Mouse (Mus musculus): ENCODE results near the gene Gm21897. TPM values are rescaled to one million over a fixed set of nuclear protein-coding genes. Genes with fewer than 3 reads are reported as not detected.
A peak's percentile ranks its signal among the peaks of the same experiment; 100 is the strongest.

Gene Gm21897
- total and polyA plus RNA-seq, 2 experiments from 2014 or later: not detected

GRCm38 (mm10) chr16:15339051-15339450 lies 21.8 kb downstream of the Gm21897 start:
- Histone ChIP-seq H3K27ac (ENCODE audit: low read depth, low read length) (no peak overlapping the region), H3K4me2 (ENCODE audit: low read depth) (no peak overlapping the region), H3K27me3 (ENCODE audit: insufficient read depth, low read length) (no peaks in the 10 kb centered on the region), H3K9me3 (ENCODE audit: low read length) (no peaks in the 10 kb centered on the region), H3K4me1 (ENCODE audit: insufficient read depth) (no peaks in the 10 kb centered on the region), H3K4me3 (ENCODE audit: low read depth, low read length) (no peak overlapping the region), H3K9ac (no peak overlapping the region), H3K36me3 (ENCODE audit: insufficient read depth) (no peaks in the 10 kb centered on the region)
- WGBS: 52% methylated on average over 4 of the region's 4 CpGs
- ATAC-seq (peak; percentile 43; the same call in 1 of the 2 replicates), DNase-seq (peak; percentile 35)
- no peak for TF ChIP-seq CTCF (IDR thresholded peaks at IDR 0.05; ENCODE audit: low read depth)

- H3K36me3 ChIP-seq (ENCODE audit: insufficient read depth): no peaks in the 10 kb centered on the region
- no peak overlapping the region for H3K4me3 ChIP-seq (ENCODE audit: low read depth, low read length)
- no peak overlapping the region for H3K4me2 ChIP-seq (ENCODE audit: low read depth)
- TF ChIP-seq CTCF (IDR thresholded peaks at IDR 0.05; ENCODE audit: low read depth): no peak
- ATAC-seq (no peak), DNase-seq (no peak)
- WGBS: 78% methylated on average over 1 of the region's 1 CpGs
- no peak overlapping the region for H3K9ac ChIP-seq
- no peaks in the 10 kb centered on the region for H3K9me3 ChIP-seq (ENCODE audit: low read length)
- no peaks in the 10 kb centered on the region for H3K4me1 ChIP-seq (ENCODE audit: insufficient read depth)
- H3K27ac ChIP-seq (ENCODE audit: low read depth, low read length): no peak overlapping the region
- no peaks in the 10 kb centered on the region for H3K27me3 ChIP-seq (ENCODE audit: insufficient read depth, low read length)
Measured at GRCm38 (mm10) chr16:15346045-15346444, 28.8 kb downstream of the Gm21897 start.

GRCm38 (mm10) chr16:15349381-15349780 lies 32.1 kb downstream of the Gm21897 start:
- no peak for TF ChIP-seq CTCF (IDR thresholded peaks at IDR 0.05; ENCODE audit: low read depth)
- no peak for DNase-seq
- 70% methylated on average over 2 of the region's 2 CpGs for WGBS

GRCm38 (mm10) chr16:15351301-15351700 lies 34.0 kb downstream of the Gm21897 start:
- Histone ChIP-seq H3K4me3 (ENCODE audit: low read depth, low read length) (no peak overlapping the region), H3K4me2 (ENCODE audit: low read depth) (no peak overlapping the region), H3K27ac (ENCODE audit: low read depth, low read length) (no peak overlapping the region), H3K9me3 (ENCODE audit: low read length) (no peaks in the 10 kb centered on the region), H3K4me1 (ENCODE audit: insufficient read depth) (no peaks in the 10 kb centered on the region), H3K9ac (no peak overlapping the region), H3K27me3 (ENCODE audit: insufficient read depth, low read length) (no peaks in the 10 kb centered on the region), H3K36me3 (ENCODE audit: insufficient read depth) (no peaks in the 10 kb centered on the region)
- TF ChIP-seq CTCF (IDR thresholded peaks at IDR 0.05; ENCODE audit: low read depth): no peak
- ATAC-seq (no peak), DNase-seq (no peak)
- 34% methylated on average over 1 of the region's 1 CpGs for WGBS

More at GRCm38 (mm10) chr16:15349381-15349780, 32.1 kb downstream of the Gm21897 start:
- no peak overlapping the region for H3K4me2 ChIP-seq (ENCODE audit: low read depth)
- no peak for ATAC-seq
- H3K27ac ChIP-seq (ENCODE audit: low read depth, low read length): no peak overlapping the region
- H3K4me3 ChIP-seq (ENCODE audit: low read depth, low read length): no peak overlapping the region
- H3K9me3 ChIP-seq (ENCODE audit: low read length): no peaks in the 10 kb centered on the region
- H3K27me3 ChIP-seq (ENCODE audit: insufficient read depth, low read length): no peaks in the 10 kb centered on the region
- H3K9ac ChIP-seq: no peak overlapping the region
- no peaks in the 10 kb centered on the region for H3K36me3 ChIP-seq (ENCODE audit: insufficient read depth)
- no peaks in the 10 kb centered on the region for H3K4me1 ChIP-seq (ENCODE audit: insufficient read depth)

- ATAC-seq: no peak
- TF ChIP-seq CTCF (IDR thresholded peaks at IDR 0.05; ENCODE audit: low read depth): no peak
- no peak overlapping the region for H3K4me3 ChIP-seq (ENCODE audit: low read depth, low read length)
- no peak overlapping the region for H3K27ac ChIP-seq (ENCODE audit: low read depth, low read length)
- 54% methylated on average over 2 of the region's 2 CpGs for WGBS
- DNase-seq: no peak
- no peaks in the 10 kb centered on the region for H3K4me1 ChIP-seq (ENCODE audit: insufficient read depth)
- H3K9ac ChIP-seq: no peak overlapping the region
- H3K27me3 ChIP-seq (ENCODE audit: insufficient read depth, low read length): no peaks in the 10 kb centered on the region
- no peak overlapping the region for H3K4me2 ChIP-seq (ENCODE audit: low read depth)
- no peaks in the 10 kb centered on the region for H3K9me3 ChIP-seq (ENCODE audit: low read length)
- H3K36me3 ChIP-seq (ENCODE audit: insufficient read depth): no peaks in the 10 kb centered on the region
Measured at GRCm38 (mm10) chr16:15352320-15352719, 35.1 kb downstream of the Gm21897 start.

GRCm38 (mm10) chr16:15354901-15355300 lies 37.6 kb downstream of the Gm21897 start:
- no peak overlapping the region for H3K27ac ChIP-seq (ENCODE audit: low read depth, low read length)
- DNase-seq (no peak), ATAC-seq (no peak)
- H3K9ac ChIP-seq: no peak overlapping the region
- H3K4me3 ChIP-seq (ENCODE audit: low read depth, low read length): no peak overlapping the region
- WGBS: 53% methylated on average over 2 of the region's 2 CpGs
- H3K4me2 ChIP-seq (ENCODE audit: low read depth): no peak overlapping the region
- no peaks in the 10 kb centered on the region for H3K27me3 ChIP-seq (ENCODE audit: insufficient read depth, low read length)
- H3K36me3 ChIP-seq (ENCODE audit: insufficient read depth): no peaks in the 10 kb centered on the region
- TF ChIP-seq CTCF (IDR thresholded peaks at IDR 0.05; ENCODE audit: low read depth): no peak
- no peaks in the 10 kb centered on the region for H3K9me3 ChIP-seq (ENCODE audit: low read length)
- H3K4me1 ChIP-seq (ENCODE audit: insufficient read depth): no peaks in the 10 kb centered on the region

- Histone ChIP-seq H3K4me3 (ENCODE audit: low read depth, low read length) (no peak overlapping the region), H3K36me3 (ENCODE audit: insufficient read depth) (no peaks in the 10 kb centered on the region), H3K27ac (ENCODE audit: low read depth, low read length) (no peak overlapping the region), H3K9ac (no peak overlapping the region), H3K27me3 (ENCODE audit: insufficient read depth, low read length) (no peaks in the 10 kb centered on the region), H3K9me3 (ENCODE audit: low read length) (no peaks in the 10 kb centered on the region), H3K4me2 (ENCODE audit: low read depth) (no peak overlapping the region), H3K4me1 (ENCODE audit: insufficient read depth) (no peaks in the 10 kb centered on the region)
- ATAC-seq (no peak), DNase-seq (no peak)
- 91% methylated on average over 1 of the region's 1 CpGs for WGBS
- TF ChIP-seq CTCF (IDR thresholded peaks at IDR 0.05; ENCODE audit: low read depth): no peak
Measured at GRCm38 (mm10) chr16:15355339-15355738, 38.1 kb downstream of the Gm21897 start.

- DNase-seq (no peak), ATAC-seq (no peak)
- Histone ChIP-seq H3K27me3 (ENCODE audit: insufficient read depth, low read length) (no peaks in the 10 kb centered on the region), H3K4me2 (ENCODE audit: low read depth) (no peak overlapping the region), H3K4me3 (ENCODE audit: low read depth, low read length) (no peak overlapping the region), H3K4me1 (ENCODE audit: insufficient read depth) (no peaks in the 10 kb centered on the region), H3K27ac (ENCODE audit: low read depth, low read length) (no peak overlapping the region), H3K9me3 (ENCODE audit: low read length) (no peaks in the 10 kb centered on the region), H3K36me3 (ENCODE audit: insufficient read depth) (no peaks in the 10 kb centered on the region), H3K9ac (no peak overlapping the region)
- no peak for TF ChIP-seq CTCF (IDR thresholded peaks at IDR 0.05; ENCODE audit: low read depth)
Measured at GRCm38 (mm10) chr16:15357766-15358165, 40.5 kb downstream of the Gm21897 start.

Measured in forebrain, postnatal 0 days (tissue).